In the genomic region with DNA sequence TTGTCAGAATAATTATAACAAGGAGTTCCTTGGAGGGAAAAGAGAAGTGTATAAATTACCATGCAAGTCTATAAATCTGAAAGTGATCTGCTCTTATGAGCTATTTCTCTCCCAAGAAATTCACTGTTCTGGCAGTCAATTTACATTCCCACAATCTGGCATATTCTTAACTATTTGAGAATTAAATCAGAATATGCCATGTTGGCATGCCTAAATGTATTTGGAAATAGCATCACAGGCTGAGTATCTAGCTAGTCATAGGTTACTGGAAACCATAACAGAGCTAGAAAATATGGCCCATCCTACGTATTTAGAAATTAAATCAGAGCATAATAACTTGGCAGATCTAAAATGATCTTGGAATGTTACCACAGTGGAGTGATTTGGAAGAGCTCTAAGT, we compare ENCODE assay signal across 21 mouse cellular contexts.
DNase-seq lines count a peak whose midpoint lies in the region; ATAC-seq and TF ChIP-seq lines count a peak whose summit lies in the region.
"Had no signal": no experiment of that assay in that cellular context is flagged by ENCODE, and none has a peak within 500 bp of the region (broad histone marks: within the 10 kb centered on the region; RNA-seq: fewer than 3 reads in every experiment).

No protein-coding gene starts in this region.

- peak; percentile 77 for ATAC-seq in frontal cortex, adult (ENCODE audit: low TSS enrichment)
- no peak for ATAC-seq in midbrain, embryonic 14.5 days (ENCODE audit: low FRiP score, low TSS enrichment)
- ATAC-seq: hindbrain, embryonic 16.5 days; inflammation-experienced regulatory T-cells, adult 6 months; intestine, postnatal 0 days had no signal

- DNase-seq in frontal cortex, postnatal 10 days (ENCODE audit: low spot score in 2 of 2), result no peak
- DNase-seq in brain, adult 2 months (ENCODE audit: low read depth, low spot score), result peak; percentile 45
- DNase-seq in brain, embryonic 14.5 days (ENCODE audit: low read depth), result peak; percentile 70
- DNase-seq in telencephalon, adult 2 months (ENCODE audit: low read depth, low spot score), result peak; percentile 45
- no peak for DNase-seq in midbrain, embryonic 14.5 days
- DNase-seq: adrenal gland, adult 2 months; adrenal gland, postnatal 36 days; cerebellum, adult 18-20 months; cerebellum, adult 9-11 months; cerebellum, postnatal 36 days; gastrocnemius, postnatal 36 days; heart, adult 18-20 months; heart, postnatal 10 days; heart, postnatal 4 days had no signal

- no peaks in the 10 kb centered on the region for H3K36me3 ChIP-seq in midbrain, embryonic 14.5 days (ENCODE audit: control insufficient read depth, insufficient read depth, low read length)
- H3K36me3 ChIP-seq: embryonic facial prominence, embryonic 10.5 days; heart, embryonic 10.5 days; hindbrain, embryonic 12.5 days had no signal

- TF ChIP-seq CTCF in brain, embryonic 14.5 days (IDR thresholded peaks at IDR 0.05; ENCODE audit: borderline replicate concordance, extremely low read depth, insufficient read depth, insufficient read length), result no peak

- H3K9me3 ChIP-seq in midbrain, embryonic 14.5 days (ENCODE audit: control insufficient read depth, low read length), result no peaks in the 10 kb centered on the region
- H3K9me3 ChIP-seq: embryonic facial prominence, embryonic 10.5 days; heart, embryonic 10.5 days; hindbrain, embryonic 12.5 days had no signal

- no peak for TF ChIP-seq POLR2A in brain, embryonic 14.5 days (IDR thresholded peaks at IDR 0.05; ENCODE audit: borderline replicate concordance, extremely low read depth, insufficient read depth, insufficient read length, poor library complexity, severe bottlenecking)

- H3K4me3 ChIP-seq in midbrain, embryonic 14.5 days (replicated peaks; ENCODE audit: low read depth, low read length), result no peak overlapping the region
- H3K4me3 ChIP-seq: embryonic facial prominence, embryonic 10.5 days; heart, embryonic 10.5 days; hindbrain, embryonic 12.5 days had no signal

- H3K27me3 ChIP-seq in midbrain, embryonic 14.5 days (ENCODE audit: control insufficient read depth, insufficient read depth, low read length), result no peaks in the 10 kb centered on the region
- H3K27me3 ChIP-seq: hindbrain, embryonic 12.5 days had no signal

- H3K27ac ChIP-seq in midbrain, embryonic 14.5 days (replicated peaks; ENCODE audit: low read depth, low read length), result no peak overlapping the region
- H3K27ac ChIP-seq: embryonic facial prominence, embryonic 10.5 days; heart, embryonic 10.5 days; hindbrain, embryonic 12.5 days had no signal

- no peak overlapping the region for H3K9ac ChIP-seq in midbrain, embryonic 14.5 days (replicated peaks; ENCODE audit: low read length)
- H3K9ac ChIP-seq: hindbrain, embryonic 12.5 days had no signal

- no peaks in the 10 kb centered on the region for H3K4me1 ChIP-seq in midbrain, embryonic 14.5 days (ENCODE audit: control insufficient read depth, insufficient read depth, low read length)
- H3K4me1 ChIP-seq: embryonic facial prominence, embryonic 10.5 days; heart, embryonic 10.5 days; hindbrain, embryonic 12.5 days had no signal

- 84% methylated on average over 1 of the region's 1 CpGs for WGBS in midbrain, embryonic 14.5 days

- no peak overlapping the region for H3K4me2 ChIP-seq in midbrain, embryonic 14.5 days (ENCODE audit: low read length)
- H3K4me2 ChIP-seq: hindbrain, embryonic 12.5 days had no signal

Comparison
In these comparisons a context has a peak if more than half of its experiments do, and no peak if none do; other contexts are left out.
1. DNase-seq: peak in brain, adult 2 months (single experiment), brain, embryonic 14.5 days (single experiment) and telencephalon, adult 2 months (single experiment); none in frontal cortex, postnatal 10 days (0 of 2) and midbrain, embryonic 14.5 days (single experiment).